ENCODE assay signal across 12 mouse cellular contexts in genomic region chr4:75466880-75467327, GRCm38 (mm10).
DNase-seq lines count a peak whose midpoint lies in the region; ATAC-seq lines count a peak whose summit lies in the region.
"Had no signal": no experiment of that assay in that cellular context is flagged by ENCODE, and none has a peak within 500 bp of the region (broad histone marks: within the 10 kb centered on the region; RNA-seq: fewer than 3 reads in every experiment).

No protein-coding gene starts in this region.

- DNase-seq in gastrocnemius, postnatal 25 days, result peak; percentile 9
- DNase-seq in gastrocnemius, postnatal 10 days, result no peak
- peak; percentile 2 to 6 for DNase-seq in left cerebral cortex, postnatal 14 days (ENCODE audit: low spot score in 2 of 2)
- DNase-seq in left cerebral cortex, adult 8-10 months (ENCODE audit: low spot score in 2 of 2), result no peak
- peak; percentile 92 for DNase-seq in cerebellum, adult 8-10 months
- peak; percentile 1 for DNase-seq in heart, postnatal 25 days (ENCODE audit: low spot score)
- DNase-seq in retina, embryonic 14.5 days (ENCODE audit: low spot score), result no peak
- DNase-seq: lung, postnatal 14 days; thymus, postnatal 36 days had no signal

- intact Hi-C loops in left cerebral cortex, postnatal 14 days (cut with DNase I), result no loop called here
- intact Hi-C loops in heart, postnatal 25 days (cut with DNase I), result no loop called here

- ATAC-seq in megakaryocyte progenitor cell, adult 5-6 weeks (replicated peaks; ENCODE audit: poor library complexity), result no peak
- ATAC-seq: midbrain, embryonic 16.5 days; Patski had no signal

Comparison
In these comparisons a context has a peak if more than half of its experiments do, and no peak if none do; other contexts are left out.
1. DNase-seq: peak in gastrocnemius, postnatal 25 days (single experiment), left cerebral cortex, postnatal 14 days (2 of 2), cerebellum, adult 8-10 months (single experiment) and heart, postnatal 25 days (single experiment); none in gastrocnemius, postnatal 10 days (single experiment), left cerebral cortex, adult 8-10 months (0 of 2) and retina, embryonic 14.5 days (single experiment).